Mouse (Mus musculus): ENCODE data around the gene Ankrd11.

Ankrd11 gene

DNA sequence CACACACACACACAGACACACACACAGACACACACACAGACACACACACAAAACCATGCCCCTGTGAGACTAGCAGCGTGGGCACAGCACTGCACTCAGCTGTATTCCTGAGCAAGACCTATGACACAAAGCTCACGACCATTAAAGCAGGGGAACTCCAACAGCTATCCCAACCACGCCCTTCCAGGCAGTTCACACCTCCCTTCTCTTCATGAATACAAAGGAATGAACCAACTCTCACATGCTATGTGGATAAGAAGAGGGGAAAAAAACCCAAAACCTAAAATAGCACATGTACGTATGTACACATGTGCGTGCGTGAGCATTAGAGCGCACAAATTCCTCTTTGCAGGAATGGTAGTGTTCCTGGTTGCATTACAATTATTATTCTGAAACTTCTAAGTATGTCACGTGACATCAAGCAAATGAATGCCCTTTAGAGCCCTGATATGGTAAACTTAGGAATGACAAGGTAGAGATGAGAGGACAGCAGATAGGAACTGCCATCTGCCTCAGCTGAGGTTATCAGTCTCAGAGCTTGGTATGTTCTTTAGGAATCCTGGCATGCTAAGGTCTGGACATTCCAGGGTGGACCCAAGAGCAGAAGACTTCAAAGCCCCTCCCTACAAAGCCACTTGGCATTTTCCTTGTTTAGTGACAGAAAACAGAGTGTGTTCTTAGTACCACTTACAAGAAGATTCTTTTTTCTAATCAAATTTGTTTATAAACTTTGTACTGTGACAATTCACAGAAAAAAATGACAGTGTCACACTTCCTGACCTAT, 115.9 kb downstream of the Ankrd11 start:
- no peak for DNase-seq (ENCODE audit: low read depth)

DNA sequence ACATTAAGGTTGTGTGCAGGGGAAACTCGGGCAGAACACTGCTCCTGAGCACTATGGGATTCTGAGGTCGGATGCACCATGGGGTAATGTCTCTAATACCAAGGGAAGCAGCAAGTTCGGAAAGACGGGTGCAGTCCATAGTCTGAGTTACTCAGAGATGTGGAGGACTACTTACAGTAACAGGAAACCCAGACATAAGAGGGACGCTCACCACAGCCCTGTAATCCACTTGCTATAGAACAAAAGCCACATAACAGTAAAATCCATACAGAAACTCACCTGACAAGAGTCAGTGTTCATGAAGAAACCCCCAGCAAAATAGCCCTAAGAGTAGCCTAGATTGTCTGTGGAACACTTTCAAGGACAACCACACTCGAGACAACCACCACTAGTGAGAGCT, 118.0 kb downstream of the Ankrd11 start:
- no peak for DNase-seq (ENCODE audit: low read depth)

DNA sequence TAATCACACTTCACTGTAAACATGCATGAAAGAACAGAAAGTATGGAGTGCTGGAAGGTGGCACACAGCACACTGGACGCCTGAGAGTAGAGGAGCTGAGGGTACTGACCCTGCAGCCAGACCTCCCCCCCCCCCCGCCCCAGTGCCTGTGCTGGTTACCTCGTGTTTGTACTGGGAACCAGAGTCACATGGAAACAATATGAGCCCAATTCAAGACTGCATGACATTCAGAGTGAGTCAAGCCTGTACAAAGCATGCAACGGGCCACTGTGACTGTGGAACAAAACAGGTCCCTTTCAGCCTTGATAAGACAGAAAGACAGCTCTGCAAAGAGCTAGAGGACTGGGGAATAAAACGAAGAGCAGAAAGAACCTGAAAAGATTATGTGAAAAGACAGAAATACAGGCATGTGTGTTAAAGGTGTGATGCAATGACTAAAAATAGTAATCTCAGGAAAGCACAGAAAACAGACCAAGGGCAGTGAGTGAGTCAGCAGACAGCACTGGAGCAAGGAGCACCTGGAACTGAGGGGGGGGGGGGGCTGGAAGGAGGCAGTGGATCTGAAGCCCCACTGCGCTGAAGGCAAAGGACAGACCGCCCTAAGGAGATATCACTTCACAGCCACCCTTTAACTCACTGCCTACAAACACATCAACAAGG, 118.5 kb downstream of the Ankrd11 start:
- no peak for DNase-seq (ENCODE audit: low read depth)

DNA sequence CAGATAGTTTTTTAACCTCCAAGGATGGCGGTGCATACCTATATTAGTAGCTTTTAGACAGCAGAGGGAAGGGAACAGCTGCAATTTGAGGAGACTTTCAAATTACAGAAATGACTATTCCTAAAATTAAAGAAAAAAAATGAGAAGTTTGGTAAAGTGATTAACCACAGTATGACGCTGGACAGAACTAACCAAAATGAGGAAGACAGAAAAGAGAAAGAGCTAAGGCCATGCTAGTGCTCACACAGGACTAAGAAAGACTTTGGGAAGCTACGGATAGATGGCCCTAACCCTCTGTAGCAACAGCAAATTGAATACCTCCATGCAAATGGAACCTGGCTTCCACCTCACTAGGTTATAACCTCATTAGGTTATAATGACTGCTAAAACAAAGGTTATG, 119.1 kb downstream of the Ankrd11 start:
- DNase-seq (ENCODE audit: low read depth) = no peak

DNA sequence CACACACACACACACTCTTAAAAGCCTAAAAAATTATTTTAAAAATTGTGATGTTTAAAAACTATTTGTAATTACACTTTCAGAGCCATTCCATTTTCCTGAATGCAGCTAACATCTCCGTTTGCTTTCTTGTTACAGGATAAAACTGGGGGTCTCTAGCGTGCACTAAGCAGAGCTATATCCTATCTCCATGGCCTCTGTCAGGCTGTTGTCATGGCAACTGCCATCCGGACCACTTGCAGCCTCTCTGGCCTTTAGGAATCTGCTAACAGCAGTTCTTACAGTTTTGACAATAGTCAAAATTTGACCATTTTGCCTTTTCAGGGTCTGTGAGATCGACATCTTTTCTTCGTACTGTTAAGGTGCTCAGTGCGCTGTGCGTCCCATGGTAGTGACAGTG, 121.2 kb downstream of the Ankrd11 start:
- no peak for DNase-seq (ENCODE audit: low read depth)

DNA sequence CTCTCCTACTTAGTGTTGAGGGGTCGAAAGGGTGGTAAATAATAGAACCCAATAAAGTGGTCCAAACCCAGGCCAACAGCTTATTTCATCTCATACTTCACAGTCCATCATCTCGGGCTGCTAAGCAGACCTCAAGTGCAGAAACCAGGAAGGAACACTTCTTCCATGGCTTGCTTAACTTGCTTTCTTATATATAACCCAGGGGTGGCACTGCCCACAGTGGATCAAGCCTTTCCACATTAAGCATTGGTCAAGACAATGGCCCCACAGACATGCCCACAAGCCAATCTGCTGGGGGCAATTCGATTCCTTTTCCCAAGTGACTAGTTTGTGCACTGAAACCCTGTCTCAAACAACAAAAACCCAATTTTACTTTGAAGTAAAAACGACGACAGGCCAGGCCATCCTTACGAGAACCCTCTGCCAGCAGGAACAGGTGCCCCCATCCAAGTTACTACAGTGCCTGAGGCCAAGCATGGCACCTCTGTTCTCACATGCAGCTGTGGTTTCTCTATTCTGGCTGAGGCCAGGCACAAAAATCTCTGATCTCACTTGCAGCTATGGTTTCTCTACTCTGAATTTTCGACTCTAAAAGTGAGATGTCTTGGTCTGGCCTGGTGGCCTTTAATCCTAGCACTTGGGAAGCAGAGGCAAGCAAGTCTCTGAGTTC, 123.5 kb downstream of the Ankrd11 start:
- no peak for DNase-seq (ENCODE audit: low read depth)

DNA sequence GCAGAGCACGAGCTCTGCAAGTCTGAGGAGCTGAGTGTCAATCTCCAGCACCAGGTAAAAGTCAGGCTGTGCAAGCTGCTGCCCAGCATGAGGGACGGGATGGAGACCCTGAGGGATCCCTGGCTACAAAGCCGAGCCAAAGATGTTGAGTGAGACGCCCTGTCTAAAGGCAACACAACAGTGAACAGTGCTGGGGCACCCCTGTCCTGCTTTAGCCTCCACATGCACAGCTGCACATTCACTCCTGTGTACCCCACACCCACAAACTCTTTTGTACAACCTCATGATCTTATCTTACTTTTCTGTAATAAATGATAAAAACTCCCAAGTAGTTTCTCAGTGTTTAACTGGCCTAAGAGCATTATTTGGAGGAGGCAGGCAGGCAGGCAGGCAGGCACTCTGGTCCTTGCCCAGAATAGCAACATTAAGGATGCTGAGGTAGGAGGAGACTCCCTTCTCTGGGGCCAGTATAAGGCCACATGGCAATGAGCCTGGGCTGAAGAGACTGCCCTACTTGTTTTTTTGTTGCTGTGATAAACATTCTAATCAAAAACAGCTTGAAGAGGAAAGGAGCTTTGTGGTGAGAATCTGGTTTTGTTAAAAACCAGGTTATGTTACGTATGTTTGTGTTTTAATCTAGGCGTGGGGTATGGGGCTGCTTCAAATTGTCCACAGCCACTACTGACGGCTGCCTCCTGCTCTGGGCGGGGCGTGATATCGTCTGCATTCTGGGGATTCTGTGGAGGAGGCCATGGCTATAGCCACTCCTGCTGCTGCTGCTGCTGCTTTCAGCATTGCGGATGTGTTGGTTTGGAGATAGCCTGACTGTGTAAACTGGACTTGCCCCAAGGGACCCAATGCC, 124.3 kb downstream of the Ankrd11 start:
- DNase-seq (ENCODE audit: low read depth) = no peak

DNA sequence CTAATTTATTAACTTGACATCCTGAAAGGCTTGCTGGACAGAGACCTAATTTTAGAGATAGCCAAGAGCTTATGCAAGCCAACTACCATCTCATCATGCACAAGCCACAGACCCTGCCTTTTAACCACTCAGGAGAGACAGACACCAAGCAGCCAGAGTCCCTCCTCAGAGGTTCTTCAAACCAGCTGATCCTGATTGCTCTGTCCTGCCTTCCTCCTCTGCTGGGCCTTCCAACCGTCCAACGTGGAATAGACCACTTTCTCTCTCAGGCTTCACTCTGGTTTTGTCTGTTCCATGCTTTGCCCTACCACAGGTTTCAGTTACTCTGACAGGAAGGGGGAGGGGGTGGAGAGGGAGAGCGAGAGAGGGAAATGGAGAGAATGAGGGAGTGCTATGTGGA, 125.3 kb downstream of the Ankrd11 start:
- no peak for DNase-seq (ENCODE audit: low read depth)

DNA sequence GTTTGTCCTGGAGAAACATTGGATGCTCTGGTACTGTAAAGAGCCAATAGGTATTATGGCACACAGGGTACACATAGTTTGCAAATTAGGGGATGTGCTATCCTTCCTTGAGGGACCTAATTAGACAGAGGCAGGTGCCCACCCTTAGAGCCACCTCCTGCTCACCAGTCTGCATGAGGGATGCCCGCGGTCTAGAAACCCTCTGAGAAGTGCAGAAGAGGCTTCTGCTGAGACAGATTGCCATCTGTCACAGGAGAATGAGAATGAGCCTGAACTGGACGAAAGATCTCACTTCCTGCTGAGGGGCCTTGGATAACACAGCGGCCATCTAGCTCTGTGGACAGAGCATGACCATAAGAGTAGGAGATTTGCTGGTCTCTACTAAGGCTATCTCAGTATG, 129.2 kb downstream of the Ankrd11 start:
- no peak for DNase-seq (ENCODE audit: low read depth)

DNA sequence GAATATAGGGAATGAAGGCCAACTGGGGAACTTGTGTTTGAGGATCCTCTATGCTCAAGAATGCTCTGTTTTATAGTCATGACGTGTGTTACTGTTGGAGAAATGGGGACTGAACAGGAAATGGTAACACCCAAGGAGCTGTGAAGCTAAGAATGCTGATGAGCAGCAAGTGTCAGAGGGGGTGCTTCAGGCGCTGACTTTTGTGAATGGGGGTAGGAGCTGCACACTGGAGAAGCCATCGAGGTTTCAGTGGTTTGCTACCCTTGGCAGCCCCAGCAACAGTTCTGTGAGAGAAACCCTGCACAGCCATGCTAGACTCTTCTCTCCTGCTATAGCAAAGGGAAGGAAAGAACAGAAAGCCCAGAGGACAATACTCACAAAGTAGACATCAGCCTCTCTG, 129.9 kb downstream of the Ankrd11 start:
- DNase-seq (ENCODE audit: low read depth) = no peak

DNA sequence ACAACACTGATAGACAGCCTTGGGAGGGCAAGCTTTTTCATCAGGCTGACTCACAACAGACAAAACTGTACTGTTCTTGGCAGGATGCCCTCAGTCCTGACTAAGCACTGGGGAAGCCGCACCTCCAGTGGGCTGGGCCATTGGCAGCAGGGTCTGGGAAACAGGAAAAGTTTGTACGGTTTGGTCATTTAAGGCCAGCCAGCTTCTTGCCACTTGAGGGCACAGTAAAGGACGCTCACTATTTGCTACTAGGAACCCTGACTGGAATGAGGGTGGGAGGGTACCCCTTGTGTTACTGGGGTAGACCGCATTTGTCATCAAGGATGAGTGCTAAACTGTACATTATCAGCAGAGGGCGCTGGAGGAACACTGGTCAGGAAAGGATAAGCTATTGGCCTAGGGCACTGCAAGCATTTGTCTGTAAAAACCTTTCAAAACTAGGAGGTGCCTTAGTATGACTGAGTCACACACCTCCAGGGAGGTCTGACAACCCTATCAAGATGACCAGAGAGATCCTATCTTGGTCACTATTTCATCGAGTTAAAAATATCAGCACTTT, 135.5 kb downstream of the Ankrd11 start:
- DNase-seq (ENCODE audit: low read depth) = peak; percentile 89

DNA sequence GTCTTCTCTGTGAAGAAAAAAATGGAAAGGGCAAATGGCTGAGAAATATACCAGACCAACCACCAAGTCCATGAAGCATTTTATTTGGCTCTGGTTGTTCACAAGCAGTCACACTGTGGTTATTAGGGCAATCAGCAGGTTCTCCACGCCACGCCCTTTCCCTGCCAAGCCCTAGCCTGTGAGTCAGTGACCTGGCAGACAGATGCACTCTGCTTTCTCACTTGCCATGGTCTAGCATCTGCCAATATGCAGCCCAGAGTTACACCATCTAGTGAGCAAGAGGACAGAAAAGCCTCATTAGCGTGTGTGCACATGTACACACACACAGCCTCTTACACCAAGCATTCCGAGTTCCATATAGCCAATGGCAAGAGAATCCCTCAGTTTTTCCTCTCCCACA, 136.7 kb downstream of the Ankrd11 start:
- DNase-seq (ENCODE audit: low read depth) = no peak

DNA sequence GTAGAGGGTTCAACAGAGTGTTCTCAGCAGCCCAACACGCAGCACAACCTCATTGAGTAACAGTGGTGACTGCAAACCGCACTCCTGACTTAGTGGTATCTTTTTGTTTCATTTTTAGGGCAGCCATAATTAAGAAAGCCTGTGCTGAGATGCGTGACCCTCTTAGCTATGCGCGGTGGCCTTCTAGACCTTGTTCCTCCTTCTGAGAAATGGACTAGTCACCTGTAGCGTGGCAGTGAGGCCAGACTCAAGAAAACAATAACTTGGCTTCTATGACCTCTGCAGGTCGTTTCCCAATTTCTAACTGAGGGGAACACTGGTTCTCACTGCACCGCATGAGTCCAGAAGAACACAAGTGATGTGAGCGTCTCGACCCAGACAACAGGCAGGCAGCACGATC, 137.6 kb downstream of the Ankrd11 start:
- DNase-seq (ENCODE audit: low read depth) = no peak

DNA sequence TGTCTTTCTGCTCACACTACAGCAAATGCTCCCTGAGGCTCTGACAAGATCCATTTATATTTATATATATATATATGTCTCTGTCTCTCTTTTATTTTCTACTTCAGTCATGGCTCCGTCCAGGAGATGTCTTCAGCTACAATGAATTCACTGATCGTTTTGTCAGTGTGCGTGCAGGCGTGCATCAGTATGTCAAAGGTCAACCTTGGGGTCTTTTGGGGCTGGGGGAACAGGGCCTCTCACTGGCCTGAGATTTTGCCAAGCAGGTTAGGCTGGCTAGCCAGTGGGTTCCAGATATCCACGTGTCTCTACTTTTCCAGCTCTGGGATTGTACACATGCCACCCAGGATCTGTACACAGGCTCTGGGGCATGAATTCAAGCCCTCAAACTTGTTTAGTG, 139.1 kb downstream of the Ankrd11 start:
- no peak for DNase-seq (ENCODE audit: low read depth)

DNA sequence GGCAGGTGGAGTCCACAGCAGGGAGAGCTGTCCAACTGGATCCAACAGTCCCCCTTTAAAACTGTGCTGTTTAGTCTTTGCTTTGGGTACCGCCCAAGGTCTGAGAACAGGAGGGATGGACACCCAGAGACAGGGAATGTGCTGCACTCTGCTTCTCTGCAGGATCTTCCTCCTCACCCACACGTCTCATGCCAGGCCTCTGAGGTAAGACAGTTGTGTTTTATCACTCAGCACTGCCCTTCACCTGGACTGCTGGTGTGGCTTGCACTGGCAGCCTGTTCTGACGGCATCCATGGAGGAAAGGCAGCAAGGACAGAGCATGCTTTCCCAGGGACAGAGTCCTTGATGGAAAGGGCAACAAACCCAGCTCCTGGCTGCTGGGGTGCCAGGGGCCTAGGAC, 139.5 kb downstream of the Ankrd11 start:
- DNase-seq (ENCODE audit: low read depth) = no peak

DNA sequence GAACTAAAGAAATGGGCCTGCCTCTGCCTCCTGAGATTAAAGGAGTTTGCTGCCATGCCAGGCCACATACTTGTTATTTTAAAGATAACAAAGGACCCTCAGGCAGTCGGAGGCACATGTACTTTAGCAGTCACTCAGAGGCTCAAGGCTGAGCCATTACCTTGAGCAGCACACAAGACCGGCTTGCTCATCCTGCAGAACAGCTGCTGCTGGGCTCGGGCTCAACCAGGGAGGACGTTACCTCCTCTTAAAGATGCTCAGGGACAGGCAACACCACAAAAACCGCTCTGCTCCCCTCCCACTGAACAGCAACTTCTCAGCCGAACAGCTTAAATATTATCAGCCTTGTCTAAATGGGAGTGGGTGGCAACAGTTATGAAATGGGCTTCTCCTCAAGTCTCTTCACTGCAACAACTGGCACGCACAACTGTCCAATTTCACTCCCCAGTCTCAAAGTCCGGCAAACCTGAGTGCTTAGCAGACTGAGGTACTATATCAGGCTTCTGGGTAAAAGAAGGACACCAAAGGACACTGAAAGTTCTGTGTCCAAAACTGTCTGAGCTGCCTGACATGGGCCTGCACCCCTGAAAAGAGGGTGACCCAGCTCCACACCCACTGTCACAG, 140.1 kb downstream of the Ankrd11 start:
- no peak for DNase-seq (ENCODE audit: low read depth)

DNA sequence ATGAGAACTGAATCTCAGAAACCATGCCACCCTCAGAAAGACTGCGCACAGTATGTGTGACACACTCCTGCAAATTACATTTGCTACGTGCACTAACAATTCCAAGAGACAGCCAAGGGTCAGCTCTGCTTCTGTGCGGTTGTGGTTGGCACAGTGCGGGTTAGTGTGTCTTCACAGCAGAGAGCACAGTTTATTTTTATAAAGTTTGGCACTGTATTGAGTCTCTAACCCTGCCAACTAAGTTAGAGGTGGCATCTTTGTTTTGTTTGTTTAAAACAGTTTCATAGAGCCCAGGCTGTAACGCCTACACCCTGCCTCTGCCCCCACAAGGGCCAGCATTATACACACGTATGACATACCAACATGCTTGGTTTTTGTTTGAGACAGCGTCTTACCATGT, 140.6 kb downstream of the Ankrd11 start:
- DNase-seq (ENCODE audit: low read depth) = no peak

DNA sequence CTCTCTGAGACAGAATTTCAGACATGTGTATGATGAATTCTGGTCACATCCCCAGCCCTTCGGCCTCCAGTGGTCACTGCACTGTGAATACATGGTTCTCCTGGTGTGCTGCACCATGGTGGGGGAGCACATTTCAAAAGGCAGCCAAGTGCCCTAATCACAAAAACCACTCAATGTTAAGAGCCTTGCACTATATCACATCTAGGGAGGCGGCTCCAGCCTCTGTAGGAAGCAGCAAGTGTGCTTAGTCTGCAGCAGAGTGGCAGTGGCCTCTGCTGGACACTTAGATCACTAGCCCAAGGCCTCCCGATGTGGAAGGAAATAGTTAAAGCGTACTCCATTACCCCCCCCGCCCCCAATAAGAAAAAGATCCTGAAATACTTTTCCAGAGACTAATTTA, 143.0 kb downstream of the Ankrd11 start:
- no peak for DNase-seq (ENCODE audit: low read depth)

DNA sequence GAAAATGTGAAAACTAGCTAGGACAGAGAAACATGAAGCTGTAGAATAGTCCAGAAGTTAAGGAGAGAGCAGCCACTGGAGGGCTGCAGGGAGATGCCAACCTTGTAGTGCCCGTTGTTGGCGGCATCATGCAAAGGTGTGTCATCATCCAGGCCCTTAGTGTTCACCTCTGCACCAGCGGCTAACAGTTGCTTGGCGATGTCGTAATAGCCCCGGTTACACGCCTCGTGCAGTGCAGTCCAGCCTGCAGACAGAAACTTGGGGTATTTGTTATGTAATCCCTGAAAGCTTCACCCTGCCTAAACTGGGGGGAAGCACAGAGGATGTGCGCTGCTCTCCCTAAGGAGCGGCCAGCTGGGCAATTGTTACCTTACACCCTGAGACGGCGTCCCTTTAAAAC, 143.6 kb downstream of the Ankrd11 start:
- DNase-seq (ENCODE audit: low read depth) = no peak

DNA sequence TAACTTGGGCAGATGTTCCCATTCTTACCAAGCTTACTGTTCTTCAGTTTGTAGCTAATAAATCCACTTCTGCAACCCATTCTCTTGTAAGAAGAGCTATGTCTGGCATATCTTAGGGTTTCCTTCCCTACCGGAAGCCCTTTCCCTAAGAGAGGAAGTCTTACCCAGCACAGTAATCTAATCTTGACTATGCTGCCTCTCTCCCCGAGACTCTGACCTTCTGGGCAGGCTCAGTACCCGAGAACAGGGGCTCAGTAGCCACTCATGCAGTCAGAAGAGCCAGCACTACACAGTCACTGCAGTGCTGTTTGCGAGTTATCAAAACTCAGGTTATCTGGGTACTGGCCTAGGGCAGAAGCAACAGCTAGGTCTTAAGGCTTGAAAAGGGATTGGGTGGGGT, 144.1 kb downstream of the Ankrd11 start:
- no peak for DNase-seq (ENCODE audit: low read depth)

DNA sequence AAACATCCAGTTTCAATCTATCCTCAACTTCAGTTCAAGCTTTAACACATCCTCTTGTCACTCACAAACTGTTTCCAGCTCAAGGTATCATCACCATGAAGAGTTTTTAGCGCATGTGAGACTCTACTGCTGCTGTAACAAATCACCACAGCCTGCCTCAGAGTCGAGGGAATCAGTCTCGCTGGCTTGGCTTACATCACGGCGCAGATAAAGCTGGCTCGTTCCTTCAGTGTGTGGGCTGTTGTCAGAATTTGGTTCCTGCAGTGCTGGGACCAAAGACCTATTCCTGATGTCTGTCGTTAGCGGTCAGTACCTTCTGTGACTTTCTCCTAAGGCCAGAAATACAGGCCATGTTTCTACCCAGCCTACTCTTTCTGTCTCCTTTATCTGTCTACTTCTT, 144.9 kb downstream of the Ankrd11 start:
- DNase-seq (ENCODE audit: low read depth) = no peak

DNA sequence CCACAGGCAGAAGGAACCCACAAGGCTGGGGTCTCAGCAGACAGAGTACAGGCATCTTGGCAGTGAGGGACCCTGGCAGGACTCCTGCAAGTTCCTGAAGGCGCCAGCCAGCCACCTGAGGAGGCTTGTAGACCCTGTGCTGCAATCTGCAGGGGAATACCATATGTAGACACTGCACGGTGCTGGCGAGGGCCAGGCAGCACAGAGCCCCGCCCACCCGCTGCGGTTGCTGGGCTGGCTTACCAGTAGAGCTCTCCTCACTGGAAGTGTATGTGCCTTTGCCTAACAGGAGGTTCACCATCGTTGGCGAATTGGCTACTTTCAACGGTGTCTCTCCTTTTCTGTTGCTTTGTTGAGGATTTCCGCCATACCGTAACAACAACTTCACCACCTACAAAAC, 145.8 kb downstream of the Ankrd11 start:
- no peak for DNase-seq (ENCODE audit: low read depth)
